Mouse (Mus musculus) neural tube, embryonic 10.5 days (tissue): ENCODE data around the gene Pgghg.

Experiments used
- DNase-seq: peaks from one replicate; pipeline ENCODE4 v3.0.0-alpha.2; 2017; ENCODE audit warnings: low spot score; ENCODE audit errors: extremely low spot score

Pgghg gene

DNA sequence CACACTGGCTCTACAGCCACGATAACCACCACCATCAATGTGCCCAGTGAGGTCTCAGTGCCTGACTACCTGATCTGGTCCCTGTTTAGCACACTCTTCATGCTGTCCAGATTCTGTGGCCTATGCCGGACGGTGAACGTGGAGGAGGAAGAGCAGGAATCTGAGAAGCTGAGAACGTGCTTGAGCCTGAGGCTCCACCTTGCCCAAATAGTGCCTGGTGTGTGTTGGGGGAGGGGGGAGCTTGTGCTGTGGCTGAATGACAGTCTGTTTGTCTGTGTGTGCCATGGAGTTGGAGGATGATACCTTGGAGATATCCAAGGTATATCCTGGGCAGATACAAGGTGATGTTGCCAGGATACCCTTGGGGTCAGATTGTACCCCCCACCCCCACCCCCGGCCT lies 49.0 kb downstream of the Pgghg start:
- DNase-seq = no peak

- no peak for DNase-seq
These were observed 49.4 kb downstream of the Pgghg start for GRCm38 (mm10) chr7:140990622-140991021.

DNA sequence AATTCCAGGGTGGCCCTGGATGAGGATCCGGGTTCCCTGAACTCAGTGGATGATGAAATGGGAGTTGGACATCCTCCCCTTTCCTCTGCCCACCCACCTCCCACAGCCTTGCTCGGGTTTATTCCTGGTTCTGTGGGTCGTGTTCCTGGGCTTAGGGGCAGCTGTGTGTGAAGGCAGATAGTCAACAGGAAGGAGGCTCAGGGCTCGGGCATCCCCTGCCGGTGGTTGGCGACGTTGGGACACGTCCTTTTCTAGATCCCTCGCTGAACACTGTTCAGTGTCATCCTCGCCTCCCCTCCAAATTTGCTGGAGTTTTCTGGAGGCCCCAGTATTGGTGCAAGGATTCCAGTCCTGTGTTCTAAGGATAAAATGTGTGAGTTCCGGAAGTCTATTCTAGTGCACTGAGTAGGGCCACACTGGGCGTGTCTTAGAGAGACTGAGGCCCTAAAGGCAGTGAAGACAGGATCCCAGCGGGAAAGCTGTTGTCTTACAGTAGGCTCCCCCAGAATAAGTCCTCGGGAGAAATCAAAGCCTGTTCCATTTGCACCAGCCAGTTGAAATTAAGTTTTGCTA lies 50.0 kb downstream of the Pgghg start:
- no peak for DNase-seq
